Mouse (Mus musculus) adrenal gland, postnatal 4 days (tissue): ENCODE measurements around the gene Rnf216. TPM values are rescaled to one million over a fixed set of nuclear protein-coding genes. Genes with fewer than 3 reads are reported as not detected.

ENCODE experiments used
- DNase-seq, 2 experiments: peaks; one replicate each; pipeline ENCODE4 v3.0.0; 2021 to 2022; ENCODE audit warnings: low spot score in 2 of 2, mixed read lengths in 2 of 2
- total RNA-seq, 2 experiments: library from RNA; stranded (reverse); gene quantifications; 2 replicates each; pipeline ENCODE4 v1.2.3; 2021

Gene Rnf216
- total RNA-seq, 2 experiments from 2014 or later, result 59.9 to 60.5 TPM

GRCm38 (mm10) chr5:143055501-143056125, 57.2 kb downstream of the Rnf216 start:
- no peak for DNase-seq

- DNase-seq, result no peak
These were observed 58.1 kb downstream of the Rnf216 start for GRCm38 (mm10) chr5:143054703-143055102.

GRCm38 (mm10) chr5:143053132-143053972, 59.4 kb downstream of the Rnf216 start:
- no peak for DNase-seq

- DNase-seq, result no peak
These were observed 60.1 kb downstream of the Rnf216 start for GRCm38 (mm10) chr5:143052677-143053076.

- DNase-seq, result no peak
These were observed 60.9 kb downstream of the Rnf216 start for GRCm38 (mm10) chr5:143051851-143052250.

GRCm38 (mm10) chr5:143050273-143050672, 62.5 kb downstream of the Rnf216 start:
- no peak for DNase-seq

- DNase-seq, result no peak
These were observed 63.0 kb downstream of the Rnf216 start for GRCm38 (mm10) chr5:143049746-143050145.

- no peak for DNase-seq
These were observed 63.8 kb downstream of the Rnf216 start for GRCm38 (mm10) chr5:143049013-143049385.

GRCm38 (mm10) chr5:143048232-143049012, 64.4 kb downstream of the Rnf216 start:
- DNase-seq, result no peak

- DNase-seq, result no peak
These were observed 65.2 kb downstream of the Rnf216 start for GRCm38 (mm10) chr5:143047586-143047985.

GRCm38 (mm10) chr5:143043902-143044301, 68.9 kb downstream of the Rnf216 start:
- DNase-seq, result no peak

GRCm38 (mm10) chr5:143043285-143043684, 69.5 kb downstream of the Rnf216 start:
- no peak for DNase-seq

GRCm38 (mm10) chr5:143038794-143039193, 74.0 kb downstream of the Rnf216 start:
- DNase-seq, result no peak

- DNase-seq, result no peak
These were observed 75.6 kb downstream of the Rnf216 start for GRCm38 (mm10) chr5:143037201-143037600.

GRCm38 (mm10) chr5:143036052-143036451, 76.7 kb downstream of the Rnf216 start:
- no peak for DNase-seq

GRCm38 (mm10) chr5:143035271-143035670, 77.5 kb downstream of the Rnf216 start:
- no peak for DNase-seq

GRCm38 (mm10) chr5:143034108-143034507, 78.7 kb downstream of the Rnf216 start:
- no peak for DNase-seq

GRCm38 (mm10) chr5:143033277-143033676, 79.5 kb downstream of the Rnf216 start:
- no peak for DNase-seq

- DNase-seq, result no peak
These were observed 80.1 kb downstream of the Rnf216 start for GRCm38 (mm10) chr5:143032639-143033146.

- DNase-seq, result no peak
These were observed 81.1 kb downstream of the Rnf216 start for GRCm38 (mm10) chr5:143031681-143032080.

- no peak for DNase-seq
These were observed 81.6 kb downstream of the Rnf216 start for GRCm38 (mm10) chr5:143031193-143031592.

GRCm38 (mm10) chr5:143023887-143024286, 88.9 kb downstream of the Rnf216 start:
- no peak for DNase-seq
